Mouse (Mus musculus): ENCODE data around the gene Casc1. TPM values are rescaled to one million over a fixed set of nuclear protein-coding genes. Genes with fewer than 3 reads are reported as not detected.

The Casc1 gene
- total RNA-seq, 2 experiments from 2014 or later = 0.63 to 2.6 TPM

DNA sequence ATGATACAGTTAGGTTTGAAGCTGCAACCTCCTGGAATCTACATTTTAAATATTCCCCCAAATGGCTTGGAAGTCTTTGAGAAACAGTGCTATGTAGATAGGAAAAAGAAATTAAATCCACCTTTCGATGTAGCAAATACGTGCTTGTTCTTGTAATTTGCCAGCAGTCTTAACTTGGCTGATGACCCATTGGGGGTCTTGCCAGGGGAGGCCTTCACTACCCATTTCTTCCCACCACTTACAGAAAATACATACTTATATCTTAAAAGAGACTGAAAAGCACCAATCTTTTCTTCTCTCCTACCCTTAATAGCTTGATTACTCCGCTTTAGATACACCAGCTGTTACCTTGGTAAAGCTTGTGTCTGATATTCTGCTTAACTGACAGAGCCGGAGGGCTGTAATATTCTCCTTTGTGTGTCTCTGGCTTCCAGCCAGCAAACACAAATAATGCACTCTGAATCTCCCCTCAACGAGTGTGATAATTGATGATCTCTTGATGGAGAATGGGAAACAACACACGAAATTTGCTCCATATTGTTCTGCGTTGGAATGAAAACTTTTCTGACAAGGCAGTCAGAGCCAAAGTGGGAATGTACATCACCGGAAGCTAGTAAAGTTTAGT is 637 bp downstream of the Casc1 start:
- ATAC-seq (replicated peaks; ENCODE audit: low FRiP score, low TSS enrichment, poor library complexity, severe bottlenecking) = peak; percentile 3; the same call in 1 of the 2 replicates

DNA sequence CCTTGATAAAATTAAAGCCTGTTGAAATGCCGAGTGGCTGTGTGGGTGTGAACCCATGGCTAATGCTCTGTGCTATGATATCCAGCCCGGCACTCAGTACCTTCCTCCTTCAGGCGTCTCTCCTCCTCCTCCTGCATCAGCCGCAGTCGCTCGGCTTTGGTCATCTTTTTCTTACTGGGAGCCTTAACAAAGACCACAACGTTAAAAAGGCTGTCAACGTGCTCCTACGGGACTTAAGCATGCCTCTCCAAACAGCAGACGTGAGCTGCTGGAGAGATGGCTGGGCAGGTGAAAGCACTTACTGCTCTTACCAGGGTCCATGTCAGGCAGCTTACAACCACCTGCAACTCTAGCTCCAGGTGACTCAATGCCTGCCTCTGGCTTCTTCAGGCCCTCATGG is 5.7 kb downstream of the Casc1 start:
- ATAC-seq (replicated peaks; ENCODE audit: low FRiP score, low TSS enrichment, poor library complexity, severe bottlenecking) = no peak

DNA sequence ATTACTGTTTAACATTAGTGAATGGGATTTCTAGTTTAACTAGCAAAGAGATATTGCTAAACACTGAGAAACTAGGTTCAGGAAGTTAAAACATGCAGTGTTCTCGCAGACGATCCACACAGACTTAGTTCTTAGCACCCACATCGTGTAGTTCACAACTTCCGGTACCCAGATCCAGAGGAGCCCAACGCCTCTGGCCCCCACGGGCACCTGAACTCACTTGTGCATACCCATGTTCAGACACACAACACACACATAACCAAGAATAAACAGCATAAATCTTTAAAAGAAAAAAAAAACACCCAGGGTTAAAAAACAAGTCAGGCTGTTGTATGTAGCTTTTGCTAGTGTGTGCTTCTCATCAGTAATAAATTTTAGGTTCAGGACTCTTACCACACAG is 6.4 kb downstream of the Casc1 start:
- ATAC-seq (replicated peaks; ENCODE audit: low FRiP score, low TSS enrichment, poor library complexity, severe bottlenecking) = no peak

DNA sequence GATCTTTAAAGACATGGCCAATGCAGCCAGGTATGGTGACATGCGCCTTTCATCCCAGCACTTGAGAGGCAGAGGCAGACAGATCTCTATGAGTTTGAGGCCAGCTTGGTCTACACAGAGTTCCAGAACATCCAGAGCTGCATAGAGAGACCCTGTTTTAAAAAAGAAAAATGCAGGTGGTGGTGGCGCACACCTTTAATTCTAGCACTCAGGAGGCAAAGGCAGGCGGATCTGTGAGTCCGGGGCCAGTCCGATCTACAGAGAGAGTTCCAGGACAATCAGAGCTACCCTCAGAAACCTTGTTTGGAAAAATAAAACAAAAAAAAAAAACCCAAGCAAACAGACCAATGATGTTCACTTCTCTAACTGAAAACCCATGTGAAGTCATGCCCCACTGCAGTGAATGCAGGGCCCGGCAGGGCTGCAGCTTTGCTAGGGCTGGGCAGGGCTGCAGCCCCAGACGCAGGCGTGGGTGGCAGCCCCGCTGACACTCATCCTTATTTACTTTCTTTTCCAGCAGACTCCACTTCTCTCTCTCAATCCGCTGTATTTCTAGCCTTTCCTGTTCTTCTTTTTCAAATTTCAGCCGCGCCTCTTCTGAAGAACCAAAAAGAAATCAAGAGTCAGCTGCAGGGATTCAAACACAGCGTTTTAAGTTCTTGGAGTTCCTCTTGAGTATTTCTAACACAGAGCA is 8.2 kb downstream of the Casc1 start:
- ATAC-seq (replicated peaks; ENCODE audit: low FRiP score, low TSS enrichment, poor library complexity, severe bottlenecking) = no peak

DNA sequence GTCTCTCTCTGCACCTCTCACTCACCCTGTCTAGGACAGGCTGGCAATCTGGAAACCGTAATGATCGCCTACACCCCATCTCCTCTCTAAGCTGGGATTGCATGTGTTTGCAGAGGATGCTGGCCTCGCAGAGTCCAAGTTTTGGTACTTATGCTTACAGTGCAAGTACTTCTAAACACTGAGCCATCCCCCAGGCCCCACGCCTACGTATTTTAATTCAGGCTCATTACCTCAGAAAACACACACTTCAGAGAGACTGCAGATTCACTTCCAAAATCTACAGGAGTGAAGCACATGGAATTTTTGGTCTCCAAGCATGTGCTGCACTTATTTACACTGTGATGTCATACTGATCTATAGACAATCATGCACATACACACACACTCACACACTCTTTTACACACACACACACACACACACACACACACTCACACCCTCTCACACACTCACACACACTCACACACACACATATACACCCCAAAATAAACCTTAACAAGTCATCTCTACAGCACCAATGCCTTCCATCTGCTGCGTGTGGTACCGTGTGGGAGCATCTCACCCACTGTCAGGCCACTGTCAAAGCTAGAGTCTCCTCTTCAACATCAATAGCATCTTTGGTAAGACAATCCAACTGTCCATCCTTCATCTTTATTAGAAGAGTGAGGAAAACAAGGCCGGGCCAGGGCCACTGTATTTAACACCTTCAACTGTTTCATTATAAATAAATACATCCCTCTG is 12.7 kb downstream of the Casc1 start:
- ATAC-seq (replicated peaks; ENCODE audit: low FRiP score, low TSS enrichment, poor library complexity, severe bottlenecking) = no peak

DNA sequence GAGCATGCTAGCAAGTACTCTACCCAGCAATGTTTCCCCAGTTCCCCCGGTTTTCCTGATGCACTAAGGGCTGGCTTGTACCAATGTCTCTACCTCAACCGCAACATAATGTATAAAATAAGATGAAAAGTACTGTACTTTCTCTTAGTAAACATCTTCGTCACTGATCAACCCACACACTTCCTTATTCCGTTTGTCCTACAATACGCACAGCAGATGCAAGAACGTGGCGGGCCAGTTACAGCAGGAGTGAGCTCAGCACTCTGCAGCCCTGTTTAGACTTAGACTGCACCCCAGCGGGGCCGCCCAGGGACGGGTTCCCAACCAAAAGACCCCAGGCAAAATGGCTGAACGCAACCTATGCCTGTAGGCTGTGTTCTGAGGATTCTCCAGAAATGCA is 17.4 kb downstream of the Casc1 start:
- 0 out of 2 replicates have a peak, but pooled peaks have one; percentile 56 for ATAC-seq (replicated peaks; ENCODE audit: low FRiP score, low TSS enrichment, poor library complexity, severe bottlenecking)

DNA sequence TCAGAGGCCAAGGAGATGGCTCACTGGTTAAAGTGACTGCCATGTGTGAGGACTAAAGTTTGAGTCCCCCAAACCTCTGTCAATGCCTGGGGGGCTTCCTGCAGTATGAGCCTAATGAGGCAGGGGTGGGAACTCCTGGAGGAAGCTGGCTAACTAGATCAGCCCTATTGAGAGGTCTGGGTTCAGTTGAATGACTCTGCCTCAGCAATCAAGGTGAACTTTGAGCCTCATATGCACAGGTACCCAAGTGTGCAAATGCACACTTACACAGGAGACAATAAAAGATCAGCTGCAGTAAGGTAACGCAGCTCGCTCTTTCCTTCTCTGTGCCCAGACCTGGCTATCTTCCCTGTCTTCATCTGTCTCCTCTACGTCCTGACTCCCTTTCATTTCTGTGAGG is 17.8 kb downstream of the Casc1 start:
- no peak for ATAC-seq (replicated peaks; ENCODE audit: low FRiP score, low TSS enrichment, poor library complexity, severe bottlenecking)

DNA sequence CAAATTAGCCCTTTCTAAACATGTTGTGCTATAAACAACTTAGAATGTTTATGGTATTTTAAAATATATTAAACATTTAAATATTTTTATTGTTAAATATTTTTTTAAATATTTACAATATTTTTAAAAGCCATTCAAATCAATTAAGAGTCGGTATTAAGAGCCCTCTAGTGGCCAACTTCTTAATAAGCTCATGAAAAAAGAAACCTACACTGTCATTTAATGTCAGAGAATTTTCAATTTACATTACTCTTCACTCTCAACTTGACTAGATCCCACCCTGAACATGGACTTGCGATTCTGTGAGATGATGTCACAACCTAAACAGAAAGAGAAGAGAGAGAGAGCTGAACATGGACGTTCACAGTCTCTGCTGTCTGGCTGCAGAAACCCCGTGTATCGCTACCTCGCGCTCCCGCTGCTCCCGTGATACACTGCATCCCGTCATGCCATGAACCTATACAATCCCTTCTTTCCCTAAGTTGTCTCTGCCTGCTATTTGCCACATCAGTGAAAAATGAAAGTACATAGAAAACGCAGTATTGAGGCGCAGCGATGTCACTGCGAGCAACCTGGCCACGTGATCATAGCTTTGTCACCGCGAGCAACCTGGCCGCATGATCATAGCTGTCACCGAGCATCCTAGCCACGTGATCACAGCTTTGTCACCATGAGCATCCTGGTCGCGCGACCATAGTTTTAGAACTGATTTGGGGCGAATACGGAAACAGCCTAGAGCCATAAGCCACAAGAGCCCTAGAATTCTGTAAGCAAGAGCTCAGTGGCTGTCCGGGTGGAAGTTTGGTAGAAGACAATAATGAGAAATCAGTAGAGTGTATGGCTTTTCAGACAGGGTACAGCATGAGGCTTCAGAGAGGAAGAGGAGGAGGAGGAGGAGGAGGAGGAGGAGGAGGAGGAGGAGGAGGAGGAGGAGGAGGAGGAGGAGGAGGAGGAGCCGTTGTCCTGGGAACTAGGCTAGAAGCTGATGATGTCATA is 23.4 kb downstream of the Casc1 start:
- ATAC-seq (replicated peaks; ENCODE audit: low FRiP score, low TSS enrichment, poor library complexity, severe bottlenecking) = peak; percentile 68

DNA sequence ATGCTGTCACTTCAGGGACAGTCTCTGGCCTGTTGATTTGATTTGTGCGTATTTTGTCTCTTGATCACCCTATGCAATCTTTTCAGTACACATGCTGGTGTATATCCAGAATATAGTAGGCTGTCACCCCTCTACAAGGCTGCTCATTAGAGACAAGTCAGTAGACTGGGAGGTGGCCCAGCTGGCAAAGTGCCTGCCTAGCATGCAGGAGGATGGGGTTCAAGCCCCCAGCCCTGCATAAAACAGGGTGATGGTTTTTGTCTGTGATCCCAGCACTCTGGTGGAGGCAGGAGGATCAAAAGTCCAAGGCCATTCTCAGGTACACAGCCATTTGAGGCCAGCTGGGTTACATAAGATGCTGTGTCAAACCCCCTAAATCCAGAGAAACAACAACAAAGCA is 24.7 kb downstream of the Casc1 start:
- no peak for ATAC-seq (replicated peaks; ENCODE audit: low FRiP score, low TSS enrichment, poor library complexity, severe bottlenecking)

DNA sequence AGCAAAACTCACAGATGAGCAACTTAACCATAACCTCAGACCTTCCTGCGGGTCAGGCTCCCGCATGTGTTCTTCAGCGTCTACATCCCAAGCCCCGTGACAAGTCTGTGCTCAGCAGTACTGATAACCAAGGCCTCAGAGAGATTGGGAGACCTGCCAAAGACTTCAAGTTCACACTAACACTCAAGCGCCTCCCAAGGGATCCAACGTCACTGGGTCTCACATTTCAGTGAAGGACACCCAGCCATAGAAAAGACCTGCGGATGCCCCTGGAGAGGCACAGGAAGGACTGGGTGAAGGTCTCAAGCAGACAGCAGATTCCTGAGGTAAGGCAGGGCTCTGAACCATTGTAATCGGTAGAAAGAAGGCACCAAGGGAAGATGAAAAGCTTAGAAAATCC is 28.8 kb downstream of the Casc1 start:
- ATAC-seq (replicated peaks; ENCODE audit: low FRiP score, low TSS enrichment, poor library complexity, severe bottlenecking) = no peak

DNA sequence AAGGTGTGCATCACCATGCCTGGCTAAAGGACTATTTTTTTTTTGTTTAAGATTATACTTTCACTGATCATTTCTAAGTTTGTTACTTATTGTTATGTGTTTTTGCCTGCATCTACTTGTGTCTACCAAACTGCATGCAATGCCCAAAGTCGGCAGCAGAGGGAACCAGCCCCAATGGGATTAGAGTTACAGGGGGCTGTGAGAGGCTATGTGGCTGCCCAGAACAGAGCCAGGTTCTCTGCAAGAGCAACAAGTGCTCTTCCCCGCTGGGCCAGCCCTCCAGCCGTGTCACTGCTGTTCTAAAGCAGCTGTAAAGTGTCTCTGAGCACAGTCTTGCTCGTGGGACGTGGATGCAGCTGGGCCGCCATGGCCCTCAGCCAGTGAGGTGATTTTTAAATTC is 31.1 kb downstream of the Casc1 start:
- peak; percentile 85 for ATAC-seq (replicated peaks; ENCODE audit: low FRiP score, low TSS enrichment, poor library complexity, severe bottlenecking)

DNA sequence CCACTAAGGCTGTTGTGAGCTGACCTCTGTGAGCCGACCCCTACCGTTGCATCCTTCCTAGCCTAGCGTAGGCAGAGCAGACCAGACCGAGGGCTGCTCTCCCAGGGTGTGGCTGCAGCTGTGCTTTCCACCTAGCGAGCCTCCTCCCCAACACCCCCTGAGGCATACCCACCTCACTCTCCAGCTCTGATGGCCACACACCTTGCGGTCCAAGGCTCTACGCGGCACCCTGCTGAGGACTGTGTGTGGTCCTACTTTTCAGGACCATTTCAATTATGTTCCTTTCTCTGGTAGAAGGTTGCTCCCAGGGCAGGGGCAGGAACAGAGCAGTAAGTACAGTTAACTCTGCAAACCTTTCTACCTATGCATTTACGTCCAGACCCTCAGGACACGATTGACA is 34.3 kb downstream of the Casc1 start:
- no peak for ATAC-seq (replicated peaks; ENCODE audit: low FRiP score, low TSS enrichment, poor library complexity, severe bottlenecking)

DNA sequence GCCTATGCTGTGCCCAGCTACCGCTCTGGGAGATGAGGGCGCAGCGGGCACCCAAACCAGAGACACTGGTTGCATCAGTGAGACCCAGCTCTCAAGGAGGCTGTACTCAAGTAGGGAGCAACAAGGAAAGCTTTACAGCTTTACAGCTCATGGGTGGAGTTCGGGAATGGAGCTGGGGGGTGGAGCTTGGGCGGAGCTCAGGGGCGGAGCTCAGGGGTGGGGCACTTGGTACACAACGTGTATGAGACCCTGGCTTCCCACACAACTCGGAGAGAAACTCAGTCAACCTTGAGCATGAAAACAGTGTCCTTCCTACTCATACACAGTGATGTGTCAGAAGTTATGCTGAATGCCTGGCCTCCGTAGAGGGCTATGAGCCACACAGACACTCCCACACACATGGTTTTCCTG is 35.2 kb downstream of the Casc1 start:
- ATAC-seq (replicated peaks; ENCODE audit: low FRiP score, low TSS enrichment, poor library complexity, severe bottlenecking) = no peak

DNA sequence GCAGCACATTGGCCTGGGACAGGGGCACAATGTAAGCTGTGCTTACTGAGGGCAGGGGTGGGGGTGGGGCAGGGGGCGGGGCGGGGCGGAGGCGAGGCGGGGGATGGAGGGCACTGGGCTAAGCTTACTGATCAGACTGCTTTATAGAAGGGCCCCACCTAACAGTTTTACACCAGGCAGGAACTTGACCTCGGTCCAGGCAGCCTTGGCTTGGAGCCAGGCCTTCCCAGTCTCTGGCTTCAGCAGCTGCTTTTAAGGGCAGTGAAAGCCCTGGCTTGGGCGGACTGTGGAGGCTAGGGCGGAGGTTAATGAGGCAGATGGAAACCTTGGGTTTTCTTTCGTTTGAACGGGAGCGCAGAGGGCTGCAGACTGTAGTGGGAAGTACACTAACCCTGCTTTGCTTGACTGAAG is 37.0 kb downstream of the Casc1 start:
- ATAC-seq (replicated peaks; ENCODE audit: low FRiP score, low TSS enrichment, poor library complexity, severe bottlenecking) = no peak

DNA sequence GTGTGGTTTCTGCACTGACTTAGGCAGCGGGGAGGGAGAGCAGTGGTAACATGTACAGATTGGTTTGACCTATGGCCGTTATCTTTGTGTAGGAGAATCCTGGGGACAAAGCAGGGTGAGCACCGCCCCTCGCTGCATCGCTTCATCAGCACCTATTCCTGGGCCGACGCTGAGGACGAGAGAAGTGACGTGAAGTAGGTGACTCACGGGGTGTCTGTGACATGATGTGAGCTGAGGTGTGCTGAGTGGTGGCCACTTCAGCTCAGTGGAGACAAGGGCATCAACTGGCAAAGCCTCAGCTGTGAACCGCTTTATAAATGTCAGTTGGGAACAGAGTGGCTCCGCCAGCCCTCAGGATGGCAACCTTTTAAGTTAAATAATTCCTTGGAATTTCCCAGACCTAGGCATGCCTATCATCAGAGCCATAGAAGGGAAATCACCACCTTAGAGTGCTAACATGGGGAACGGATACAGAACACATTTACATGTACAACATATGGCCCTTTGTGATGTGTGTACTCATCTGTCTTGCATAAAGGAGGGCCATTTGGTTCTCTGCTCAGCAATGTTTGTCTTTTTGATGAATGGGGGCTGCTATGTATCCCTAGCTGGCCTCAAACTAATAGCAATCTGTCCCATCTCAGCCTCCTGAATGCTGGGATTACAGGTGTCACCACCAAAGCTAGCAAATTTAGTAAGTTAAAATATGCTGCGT is 38.8 kb downstream of the Casc1 start:
- ATAC-seq (replicated peaks; ENCODE audit: low FRiP score, low TSS enrichment, poor library complexity, severe bottlenecking) = no peak

DNA sequence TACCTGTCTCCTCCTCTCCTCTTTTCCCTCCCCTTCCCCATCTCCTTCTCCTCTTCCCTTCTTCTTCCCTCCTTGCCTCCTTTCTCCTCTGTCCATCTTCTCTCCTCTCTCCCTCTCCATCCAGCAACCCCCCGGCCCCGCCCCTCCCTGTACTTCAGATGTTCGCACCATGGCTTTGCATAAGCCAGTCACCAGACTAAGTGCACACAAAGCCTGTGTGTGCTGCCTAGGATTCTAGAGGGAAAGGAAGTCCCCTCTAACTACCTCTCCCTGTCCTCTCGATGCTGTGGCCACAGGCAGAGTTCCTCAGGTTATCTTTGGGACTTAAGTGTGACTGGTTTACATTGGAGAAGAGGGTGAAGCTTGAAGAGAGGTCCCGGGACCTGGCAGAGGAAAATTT is 50.2 kb downstream of the Casc1 start:
- ATAC-seq (replicated peaks; ENCODE audit: low FRiP score, low TSS enrichment, poor library complexity, severe bottlenecking) = no peak

DNA sequence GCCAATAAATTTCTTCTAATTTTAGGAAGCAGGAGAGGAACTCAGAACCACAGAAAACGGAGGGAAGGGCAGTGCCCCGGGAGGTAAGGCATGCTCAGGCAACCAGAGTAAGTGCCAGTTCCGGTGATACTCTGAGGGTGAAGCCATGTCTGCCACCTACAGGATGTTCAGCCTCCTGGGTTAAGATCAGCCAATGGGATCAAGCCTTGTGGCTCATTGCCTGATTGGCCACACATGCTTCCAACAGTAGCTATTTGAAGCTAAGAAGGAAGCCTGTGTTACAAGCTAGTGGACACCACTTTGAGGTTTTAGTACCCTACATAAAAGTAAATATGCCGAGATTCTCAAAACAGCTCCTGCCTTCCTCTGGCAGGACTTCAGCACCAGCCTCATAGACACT is 52.2 kb downstream of the Casc1 start:
- ATAC-seq (replicated peaks; ENCODE audit: low FRiP score, low TSS enrichment, poor library complexity, severe bottlenecking) = peak; percentile 68

DNA sequence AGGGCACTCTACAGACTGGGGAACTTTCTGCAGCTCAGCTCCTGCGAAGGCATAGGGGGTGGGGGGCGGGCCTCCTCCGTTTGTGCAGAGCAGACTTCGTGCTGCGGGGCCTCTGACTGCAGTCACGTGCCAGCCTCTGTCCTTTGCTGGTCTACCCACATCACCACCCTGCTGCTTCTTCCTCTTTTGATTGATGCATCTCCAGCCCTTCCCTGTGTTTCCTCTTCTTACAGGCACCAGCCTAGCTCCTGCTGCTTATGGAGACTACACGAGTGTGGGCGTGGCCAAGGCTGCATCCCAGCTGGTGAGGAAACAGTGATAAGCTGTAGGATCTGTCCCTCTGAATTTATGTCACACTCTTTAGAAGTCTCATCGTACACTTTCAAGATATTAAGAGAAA is 61.8 kb downstream of the Casc1 start:
- peak; percentile 74 for ATAC-seq (replicated peaks; ENCODE audit: low FRiP score, low TSS enrichment, poor library complexity, severe bottlenecking)

DNA sequence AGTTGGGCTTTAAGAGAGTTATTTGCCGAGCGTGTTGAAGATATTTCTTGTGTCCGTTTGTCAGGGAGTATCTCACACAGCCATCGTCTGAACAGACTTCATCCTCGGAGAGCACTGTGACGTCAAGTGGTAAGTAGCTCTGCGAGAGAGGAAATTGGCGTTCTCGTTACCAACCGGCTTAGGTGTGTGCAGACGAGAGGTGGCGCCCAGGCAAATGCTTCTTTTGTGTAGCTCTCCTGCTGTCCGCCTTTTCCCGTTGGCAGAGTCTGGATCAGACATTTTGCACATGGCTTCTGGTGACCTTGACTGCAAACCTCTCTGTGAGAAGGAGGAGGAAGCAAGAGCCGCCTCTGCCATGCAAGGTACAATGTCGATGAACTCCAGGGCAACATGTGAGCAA is 63.1 kb downstream of the Casc1 start:
- ATAC-seq (replicated peaks; ENCODE audit: low FRiP score, low TSS enrichment, poor library complexity, severe bottlenecking) = no peak
